Mouse (Mus musculus): ENCODE data around the gene Nup133. TPM values are rescaled to one million over a fixed set of nuclear protein-coding genes. Genes with fewer than 3 reads are reported as not detected.
"Not testable (repeated sequence)": the region's sequence is repeated elsewhere in the genome, so short reads cannot be mapped to it uniquely, and the experiment has no call there.

Nup133 gene
- polyA plus RNA-seq, 1 experiment from 2014 or later = 18.1 TPM

DNA sequence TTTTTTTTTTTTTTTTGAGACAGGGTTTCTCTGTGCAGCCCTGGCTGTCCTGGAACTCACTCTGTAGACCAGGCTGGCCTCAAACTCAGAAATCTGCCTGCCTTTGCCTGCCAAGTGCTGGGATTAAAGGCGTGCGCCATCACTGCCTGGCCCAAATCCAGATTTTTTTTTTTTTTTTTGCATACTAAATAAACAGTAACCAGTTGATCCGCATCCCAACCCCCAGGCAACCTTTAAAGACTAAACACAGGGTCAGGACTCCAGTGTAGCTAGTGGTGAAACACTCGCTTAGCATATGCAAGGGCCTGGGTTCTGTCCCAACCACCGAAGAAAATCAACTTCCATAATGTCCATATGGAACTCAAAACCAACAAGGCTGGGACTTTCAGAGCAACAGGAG lies 11.5 kb upstream of the Nup133 start:
- not testable (repeated sequence) for ATAC-seq (ENCODE audit: low read depth); H3K4me3 ChIP-seq (ENCODE audit: low read depth, low read length); H3K27me3 ChIP-seq (ENCODE audit: control insufficient read depth, insufficient read depth, low read depth, low read length); H3K4me2 ChIP-seq (ENCODE audit: low read depth, low read length); H3K9me3 ChIP-seq (replicated peaks; ENCODE audit: control insufficient read depth, low read length); H3K4me1 ChIP-seq (ENCODE audit: control insufficient read depth, low read depth, low read length); H3K9ac ChIP-seq (ENCODE audit: low read depth, low read length); H3K27ac ChIP-seq (ENCODE audit: low read length)
- whole genome bisulfite sequencing (ENCODE audit: insufficient replicate concordance) = 80% methylated on average over 5 of the region's 5 CpGs
- peaks cover 99% of the 10 kb centered on the region for H3K36me3 ChIP-seq (ENCODE audit: control insufficient read depth, insufficient read depth)

DNA sequence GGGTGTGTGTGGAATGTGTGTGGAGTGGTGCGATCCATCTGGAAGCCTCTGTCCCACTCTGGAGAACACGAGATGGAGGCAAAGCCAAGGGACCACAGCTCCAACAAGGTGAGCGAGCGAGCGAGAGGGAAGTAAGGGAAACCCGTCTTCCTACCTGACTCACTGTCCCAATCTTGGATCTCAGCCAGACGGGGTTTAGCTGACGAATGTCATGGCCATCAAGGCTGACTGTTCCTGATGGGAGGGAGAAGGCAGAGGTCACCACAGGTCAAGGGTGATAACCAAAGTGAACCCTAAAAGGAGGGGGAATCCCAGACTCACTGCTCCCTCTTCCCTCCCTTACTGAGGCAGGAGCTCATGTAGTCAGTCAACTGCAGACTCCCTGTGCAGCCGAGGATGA lies 11.0 kb upstream of the Nup133 start:
- no peak overlapping the region for H3K4me3 ChIP-seq (ENCODE audit: low read depth, low read length)
- no peaks in the 10 kb centered on the region for H3K27me3 ChIP-seq (ENCODE audit: control insufficient read depth, insufficient read depth, low read depth, low read length)
- ATAC-seq (ENCODE audit: low read depth) = no peak
- WGBS (ENCODE audit: insufficient replicate concordance) = 85% methylated on average over 9 of the region's 9 CpGs
- H3K4me1 ChIP-seq (ENCODE audit: control insufficient read depth, low read depth, low read length) = peaks cover 7% of the 10 kb centered on the region
- no peak overlapping the region for H3K27ac ChIP-seq (ENCODE audit: low read length)
- no peak overlapping the region for H3K9ac ChIP-seq (ENCODE audit: low read depth, low read length)
- peaks cover 99% of the 10 kb centered on the region for H3K36me3 ChIP-seq (ENCODE audit: control insufficient read depth, insufficient read depth)
- no peak overlapping the region for H3K4me2 ChIP-seq (ENCODE audit: low read depth, low read length)
- no peaks in the 10 kb centered on the region for H3K9me3 ChIP-seq (replicated peaks; ENCODE audit: control insufficient read depth, low read length)

DNA sequence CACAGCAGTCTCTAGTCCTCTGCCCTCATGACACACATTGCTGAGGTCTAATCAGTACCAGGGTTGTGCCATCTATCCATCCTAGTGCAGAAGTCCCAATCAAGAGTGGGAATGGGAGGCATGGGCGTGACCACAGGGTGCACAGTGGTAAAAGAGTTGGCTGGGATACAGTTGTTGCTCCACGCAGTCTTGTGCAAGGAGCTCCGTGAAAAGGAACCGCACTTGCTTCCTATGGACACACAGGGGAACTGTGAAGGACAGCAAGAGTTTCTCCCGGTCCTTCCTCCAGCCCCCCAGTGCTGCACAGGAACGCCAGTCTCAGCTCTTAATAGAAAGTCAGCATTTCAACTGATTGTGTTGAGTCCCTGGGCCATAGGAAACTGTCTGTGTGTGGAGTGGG lies 10.4 kb upstream of the Nup133 start:
- ATAC-seq (ENCODE audit: low read depth) = no peak
- Histone ChIP-seq H3K4me3 (ENCODE audit: low read depth, low read length) (no peak overlapping the region), H3K36me3 (ENCODE audit: control insufficient read depth, insufficient read depth) (peaks cover 99% of the 10 kb centered on the region), H3K9me3 (replicated peaks; ENCODE audit: control insufficient read depth, low read length) (no peaks in the 10 kb centered on the region), H3K27me3 (ENCODE audit: control insufficient read depth, insufficient read depth, low read depth, low read length) (no peaks in the 10 kb centered on the region), H3K27ac (ENCODE audit: low read length) (no peak overlapping the region), H3K4me1 (ENCODE audit: control insufficient read depth, low read depth, low read length) (peaks cover 7% of the 10 kb centered on the region), H3K9ac (ENCODE audit: low read depth, low read length) (no peak overlapping the region), H3K4me2 (ENCODE audit: low read depth, low read length) (no peak overlapping the region)
- 88% methylated on average over 6 of the region's 6 CpGs for WGBS (ENCODE audit: insufficient replicate concordance)

DNA sequence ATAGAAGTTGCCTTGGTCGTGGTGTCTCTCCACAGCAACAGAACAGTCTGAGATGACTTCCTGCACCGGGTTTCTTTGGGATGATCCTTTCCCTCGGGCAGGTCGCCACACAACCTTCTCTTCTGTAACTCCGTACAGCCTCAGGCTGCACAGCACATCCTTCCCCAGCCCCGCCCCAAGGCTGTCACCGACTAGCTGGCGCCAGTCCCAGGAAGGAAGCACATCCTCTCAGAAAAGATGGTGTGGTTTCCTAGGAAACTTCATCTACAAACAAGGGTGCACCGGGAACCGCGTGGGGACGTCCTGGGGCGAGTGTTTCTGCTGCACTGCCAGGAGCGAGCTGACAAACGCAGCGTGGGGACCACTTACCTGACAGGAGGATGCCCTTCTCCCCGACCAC lies 9.1 kb upstream of the Nup133 start:
- Histone ChIP-seq H3K4me2 (ENCODE audit: low read depth, low read length) (no peak overlapping the region), H3K36me3 (ENCODE audit: control insufficient read depth, insufficient read depth) (peaks cover 99% of the 10 kb centered on the region), H3K27me3 (ENCODE audit: control insufficient read depth, insufficient read depth, low read depth, low read length) (no peaks in the 10 kb centered on the region), H3K4me3 (ENCODE audit: low read depth, low read length) (no peak overlapping the region), H3K9me3 (replicated peaks; ENCODE audit: control insufficient read depth, low read length) (no peaks in the 10 kb centered on the region), H3K27ac (ENCODE audit: low read length) (no peak overlapping the region), H3K9ac (ENCODE audit: low read depth, low read length) (no peak overlapping the region), H3K4me1 (ENCODE audit: control insufficient read depth, low read depth, low read length) (peaks cover 7% of the 10 kb centered on the region)
- 82% methylated on average over 17 of the region's 17 CpGs for WGBS (ENCODE audit: insufficient replicate concordance)
- no peak for ATAC-seq (ENCODE audit: low read depth)

DNA sequence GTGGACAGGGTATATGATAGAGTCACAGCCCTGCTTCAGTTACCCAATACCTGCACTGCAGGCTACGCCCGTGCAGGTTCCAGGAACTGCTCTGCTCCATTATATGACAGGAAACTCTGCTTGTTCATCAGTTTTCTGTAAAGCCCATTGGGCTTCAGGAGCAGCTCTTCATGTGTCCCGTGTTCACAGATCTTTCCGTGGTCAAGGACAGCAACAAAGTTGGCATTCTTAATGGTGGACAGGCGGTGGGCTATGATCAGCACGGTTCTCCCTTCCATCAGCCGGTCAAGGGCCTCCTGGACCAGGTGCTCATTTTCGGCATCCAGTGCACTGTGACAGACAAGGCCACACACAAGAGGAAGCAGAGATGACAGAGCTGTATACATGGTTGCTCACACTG lies 5.2 kb upstream of the Nup133 start:
- no peak for ATAC-seq (ENCODE audit: low read depth)
- no peak overlapping the region for H3K27ac ChIP-seq (ENCODE audit: low read length)

DNA sequence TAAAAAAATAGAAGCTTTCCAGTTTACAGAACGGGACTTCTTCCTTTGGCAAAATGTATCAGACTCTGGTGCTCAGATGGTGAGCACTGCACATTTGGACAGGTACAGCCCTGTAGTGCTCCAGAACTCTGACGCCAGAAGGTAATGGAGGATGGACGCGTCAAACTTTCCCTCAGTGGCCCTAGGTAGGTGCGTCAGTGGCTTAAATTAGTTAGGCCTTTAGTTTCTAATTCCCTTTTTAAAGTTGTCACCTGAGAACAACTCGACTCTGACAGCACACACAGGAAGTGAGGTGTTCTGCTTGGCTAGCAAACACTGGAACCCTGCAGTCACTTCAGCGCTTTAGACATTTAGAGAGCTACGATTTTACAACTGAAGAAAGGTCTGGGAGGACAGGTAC lies 4.6 kb upstream of the Nup133 start:
- no peak overlapping the region for H3K27ac ChIP-seq (ENCODE audit: low read length)
- H3K4me3 ChIP-seq (ENCODE audit: low read depth, low read length) = no peak overlapping the region
- no peak overlapping the region for H3K4me2 ChIP-seq (ENCODE audit: low read depth, low read length)
- H3K9ac ChIP-seq (ENCODE audit: low read depth, low read length) = no peak overlapping the region
- no peaks in the 10 kb centered on the region for H3K9me3 ChIP-seq (replicated peaks; ENCODE audit: control insufficient read depth, low read length)
- ATAC-seq (ENCODE audit: low read depth) = no peak
- peaks cover 12% of the 10 kb centered on the region for H3K4me1 ChIP-seq (ENCODE audit: control insufficient read depth, low read depth, low read length)
- H3K36me3 ChIP-seq (ENCODE audit: control insufficient read depth, insufficient read depth) = peaks cover 76% of the 10 kb centered on the region
- WGBS (ENCODE audit: insufficient replicate concordance) = 92% methylated on average over 8 of the region's 8 CpGs
- no peaks in the 10 kb centered on the region for H3K27me3 ChIP-seq (ENCODE audit: control insufficient read depth, insufficient read depth, low read depth, low read length)

More for the DNA sequence above, 5.2 kb upstream of the Nup133 start:
- Histone ChIP-seq H3K9me3 (replicated peaks; ENCODE audit: control insufficient read depth, low read length) (no peaks in the 10 kb centered on the region), H3K4me2 (ENCODE audit: low read depth, low read length) (no peak overlapping the region), H3K27me3 (ENCODE audit: control insufficient read depth, insufficient read depth, low read depth, low read length) (no peaks in the 10 kb centered on the region), H3K36me3 (ENCODE audit: control insufficient read depth, insufficient read depth) (peaks cover 81% of the 10 kb centered on the region), H3K9ac (ENCODE audit: low read depth, low read length) (no peak overlapping the region), H3K4me1 (ENCODE audit: control insufficient read depth, low read depth, low read length) (peaks cover 12% of the 10 kb centered on the region), H3K4me3 (ENCODE audit: low read depth, low read length) (no peak overlapping the region)
- WGBS (ENCODE audit: insufficient replicate concordance) = 91% methylated on average over 8 of the region's 8 CpGs

DNA sequence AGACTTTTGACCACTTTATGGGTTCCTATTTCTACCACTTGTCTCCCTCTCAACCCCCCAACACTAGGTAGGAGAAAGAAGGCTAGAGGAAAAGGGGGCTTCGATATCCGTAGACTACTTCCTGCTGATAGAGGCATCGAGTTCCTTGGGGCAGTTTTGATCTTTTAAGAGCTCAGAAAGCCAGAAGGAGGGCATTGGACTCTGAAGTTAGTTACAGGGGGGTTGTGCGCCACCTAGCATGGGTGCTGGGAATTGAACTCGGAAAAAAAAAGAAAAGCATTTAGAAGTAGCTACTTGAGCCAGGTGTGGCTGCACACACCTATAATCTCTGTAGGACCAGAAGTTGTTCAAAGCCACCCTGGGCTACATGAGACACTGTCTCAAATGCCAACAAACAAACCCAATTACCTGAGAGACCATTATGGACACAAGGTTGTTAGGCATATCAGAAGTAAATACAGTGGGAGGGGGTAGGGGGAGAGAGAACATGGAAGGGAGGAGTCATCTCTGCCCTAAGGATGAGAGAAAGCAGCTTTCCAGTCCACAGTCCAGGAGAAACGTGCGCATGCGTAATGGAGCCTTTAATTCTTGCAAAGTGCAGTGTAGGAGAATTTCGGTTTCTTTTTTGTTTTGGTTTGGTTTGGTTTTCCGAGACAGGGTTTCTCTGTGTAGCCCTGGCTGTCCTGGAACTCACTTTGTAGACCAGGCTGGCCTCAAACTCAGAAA lies 1.2 kb upstream of the Nup133 start:
- peak overlapping the region; percentile 89 for H3K4me3 ChIP-seq (ENCODE audit: low read depth, low read length)
- H3K4me1 ChIP-seq (ENCODE audit: control insufficient read depth, low read depth, low read length) = peaks cover 15% of the 10 kb centered on the region
- no peak for ATAC-seq (ENCODE audit: low read depth)
- H3K9me3 ChIP-seq (replicated peaks; ENCODE audit: control insufficient read depth, low read length) = no peaks in the 10 kb centered on the region
- H3K9ac ChIP-seq (ENCODE audit: low read depth, low read length) = peak overlapping the region; percentile 82
- H3K4me2 ChIP-seq (ENCODE audit: low read depth, low read length) = peak overlapping the region; percentile 75
- peaks cover 54% of the 10 kb centered on the region for H3K36me3 ChIP-seq (ENCODE audit: control insufficient read depth, insufficient read depth)
- WGBS (ENCODE audit: insufficient replicate concordance) = 33% methylated on average over 10 of the region's 10 CpGs
- H3K27me3 ChIP-seq (ENCODE audit: control insufficient read depth, insufficient read depth, low read depth, low read length) = no peaks in the 10 kb centered on the region
- peak overlapping the region; percentile 80 for H3K27ac ChIP-seq (ENCODE audit: low read length)

DNA sequence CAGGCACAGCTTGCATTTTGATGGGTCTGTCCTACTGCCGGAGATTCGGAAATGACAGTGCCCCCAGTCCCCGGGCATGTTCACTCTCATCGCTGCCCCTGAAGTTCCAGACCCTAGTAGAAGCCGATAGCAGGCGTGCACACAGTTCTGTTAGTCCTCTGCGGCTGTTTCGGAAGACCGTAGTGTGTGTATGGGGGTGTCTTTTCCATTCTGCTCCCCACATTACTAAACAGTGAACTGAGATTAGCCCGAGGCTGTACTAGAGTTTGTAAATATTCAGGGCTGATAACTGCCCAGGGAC lies 571 bp upstream of the Nup133 start:
- Histone ChIP-seq H3K9ac (ENCODE audit: low read depth, low read length) (peak overlapping the region; percentile 82), H3K4me1 (ENCODE audit: control insufficient read depth, low read depth, low read length) (peaks cover 15% of the 10 kb centered on the region), H3K4me3 (ENCODE audit: low read depth, low read length) (peak overlapping the region; percentile 89), H3K9me3 (replicated peaks; ENCODE audit: control insufficient read depth, low read length) (no peaks in the 10 kb centered on the region), H3K27me3 (ENCODE audit: control insufficient read depth, insufficient read depth, low read depth, low read length) (no peaks in the 10 kb centered on the region), H3K36me3 (ENCODE audit: control insufficient read depth, insufficient read depth) (peaks cover 51% of the 10 kb centered on the region), H3K27ac (ENCODE audit: low read length) (peak overlapping the region; percentile 80), H3K4me2 (ENCODE audit: low read depth, low read length) (peak overlapping the region; percentile 75)
- peak; percentile 40 for ATAC-seq (ENCODE audit: low read depth)
- 1% methylated on average over 10 of the region's 10 CpGs for WGBS (ENCODE audit: insufficient replicate concordance)

DNA sequence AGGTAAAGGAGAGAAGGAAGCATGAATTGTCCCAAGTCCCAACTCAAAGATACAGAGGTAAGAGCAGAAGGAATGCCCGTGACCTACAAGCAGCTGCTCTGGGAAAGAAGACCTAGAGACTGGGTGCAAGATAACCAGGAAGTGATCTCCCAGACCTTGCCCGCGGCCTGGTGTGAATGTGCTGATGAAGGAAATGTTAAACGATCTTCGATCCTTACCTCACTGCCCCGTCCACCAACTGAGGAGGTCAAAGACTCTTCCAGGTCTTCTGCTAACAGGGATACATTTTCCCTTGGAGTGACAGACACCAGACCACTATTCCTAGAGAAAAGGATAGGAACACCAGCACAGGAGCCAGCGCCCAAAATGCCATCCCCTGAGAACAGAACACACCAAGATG lies 20.0 kb downstream of the Nup133 start:
- Histone ChIP-seq H3K4me2 (ENCODE audit: low read depth, low read length) (no peak overlapping the region), H3K27ac (ENCODE audit: low read length) (no peak overlapping the region), H3K4me3 (ENCODE audit: low read depth, low read length) (no peak overlapping the region), H3K36me3 (ENCODE audit: control insufficient read depth, insufficient read depth) (peaks cover 70% of the 10 kb centered on the region), H3K27me3 (ENCODE audit: control insufficient read depth, insufficient read depth, low read depth, low read length) (no peaks in the 10 kb centered on the region), H3K9me3 (replicated peaks; ENCODE audit: control insufficient read depth, low read length) (no peaks in the 10 kb centered on the region), H3K4me1 (ENCODE audit: control insufficient read depth, low read depth, low read length) (no peaks in the 10 kb centered on the region), H3K9ac (ENCODE audit: low read depth, low read length) (no peak overlapping the region)
- ATAC-seq (ENCODE audit: low read depth) = no peak
- 92% methylated on average over 7 of the region's 7 CpGs for WGBS (ENCODE audit: insufficient replicate concordance)

All from liver, embryonic 16.5 days (tissue).